Mouse (Mus musculus): ENCODE data around the gene Pglyrp3. TPM values are rescaled to one million over a fixed set of nuclear protein-coding genes. Genes with fewer than 3 reads are reported as not detected.

Pglyrp3 gene
- polyA plus RNA-seq, 1 experiment from 2014 or later = not detected

Small RNA genes within 50 kb of the gene (microRNA-seq; reads per million reads assigned to microRNA genes)
- gene Gm23697 (ENCODE audit: borderline number of aligned reads) (not detected), gene Gm25145 (ENCODE audit: borderline number of aligned reads) (not detected)

Other genes starting within 250 kb of the Pglyrp3 start
- gene Lor, start 68.6 kb downstream of the Pglyrp3 start, polyA plus RNA-seq (2014; fragmentation: Nextera tagmentation; extraction: Ambion mirVana) = 0.31 and 0.69 TPM in 2 replicates
- not detected in 2 replicates for gene Prr9, start 109.4 kb downstream of the Pglyrp3 start, polyA plus RNA-seq (2014; fragmentation: Nextera tagmentation; extraction: Ambion mirVana)
- not detected in 2 replicates for gene Lelp1, start 128.2 kb downstream of the Pglyrp3 start, polyA plus RNA-seq (2014; fragmentation: Nextera tagmentation; extraction: Ambion mirVana)
- not detected in 2 replicates for gene Sprr2a1, start 201.2 kb downstream of the Pglyrp3 start, polyA plus RNA-seq (2014; fragmentation: Nextera tagmentation; extraction: Ambion mirVana)
- not detected in 2 replicates for gene Sprr2a2, start 201.3 kb downstream of the Pglyrp3 start, polyA plus RNA-seq (2014; fragmentation: Nextera tagmentation; extraction: Ambion mirVana)